Mouse (Mus musculus) midbrain, embryonic 13.5 days (tissue): ENCODE measurements at regions not wholly inside any gene's neighbourhood (a gene's known extent, or its start where the extent isn't known, plus 50 kb on each side); places are given as distances from the start of the nearest gene placed in this dataset.

Experiments
- ATAC-seq: fragments of 200-750 bp; cut with Nextera tagmentation; 2 replicates; pipeline ENCODE4 v1.8.0; 2017; ENCODE audit warnings: mild to moderate bottlenecking, moderate TSS enrichment, moderate library complexity
- H3K27ac ChIP-seq: fragments of 300-500 bp; sonication (generic); 2 replicates; pipeline ENCODE4 v1.5.1; 2015; ENCODE audit warnings: inconsistent platforms, mild to moderate bottlenecking, moderate library complexity
- H3K27me3 ChIP-seq: fragments of 300-500 bp; sonication (generic); 2 replicates; pipeline ENCODE4 v1.6.1; 2015; ENCODE audit warnings: mild to moderate bottlenecking, inconsistent platforms
- H3K36me3 ChIP-seq: fragments of 300-500 bp; sonication (generic); 2 replicates; pipeline ENCODE4 v1.6.1; 2015; ENCODE audit warnings: mild to moderate bottlenecking, inconsistent platforms
- H3K4me1 ChIP-seq: fragments of 300-500 bp; sonication (generic); replicated peaks from 2 replicates; pipeline ENCODE4 v1.6.1; 2015; ENCODE audit warnings: inconsistent platforms
- H3K4me2 ChIP-seq: fragments of 300-500 bp; sonication (generic); replicated peaks from 2 replicates; pipeline ENCODE4 v1.6.1; 2015; ENCODE audit warnings: moderate library complexity, mild to moderate bottlenecking, inconsistent platforms
- H3K4me3 ChIP-seq: fragments of 300-500 bp; sonication (generic); replicated peaks from 2 replicates; pipeline ENCODE4 v1.5.1; 2015; ENCODE audit warnings: mild to moderate bottlenecking, inconsistent platforms
- H3K9ac ChIP-seq: fragments of 300-500 bp; sonication (generic); replicated peaks from 2 replicates; pipeline ENCODE4 v1.6.1; 2015; ENCODE audit warnings: mild to moderate bottlenecking, inconsistent platforms
- H3K9me3 ChIP-seq: fragments of 300-500 bp; sonication (generic); 2 replicates; pipeline ENCODE4 v1.6.1; 2016; ENCODE audit warnings: mild to moderate bottlenecking, inconsistent platforms
- WGBS: fragments of 180-500 bp; shearing (Covaris S2); methylation state at CpG from one replicate; pipeline ENCODE4 v1.1.7; 2015; 5-methylcytosine and 5-hydroxymethylcytosine counted together

- Histone ChIP-seq H3K36me3 (no peaks in the 10 kb centered on the region), H3K9ac (no peak overlapping the region), H3K4me3 (no peak overlapping the region), H3K4me2 (no peak overlapping the region), H3K4me1 (peaks cover 29% of the 10 kb centered on the region), H3K9me3 (no peaks in the 10 kb centered on the region), H3K27me3 (no peaks in the 10 kb centered on the region), H3K27ac (no peak overlapping the region)
- ATAC-seq: no peak
- whole genome bisulfite sequencing: 19% methylated on average over 2 of the region's 2 CpGs
Observed at GRCm38 (mm10) chr10:95622879-95623517, 50.3 kb downstream of the Anapc15-ps start.

GRCm38 (mm10) chr10:95620796-95621195 is 52.5 kb downstream of the Anapc15-ps start:
- Histone ChIP-seq H3K9ac (no peak overlapping the region), H3K4me3 (no peak overlapping the region), H3K36me3 (no peaks in the 10 kb centered on the region), H3K9me3 (no peaks in the 10 kb centered on the region), H3K4me2 (no peak overlapping the region), H3K4me1 (peaks cover 29% of the 10 kb centered on the region), H3K27ac (no peak overlapping the region), H3K27me3 (no peaks in the 10 kb centered on the region)
- no peak for ATAC-seq
- 88% methylated on average over 3 of the region's 3 CpGs for WGBS

GRCm38 (mm10) chr10:95619601-95620000 is 53.6 kb downstream of the Anapc15-ps start:
- Histone ChIP-seq H3K36me3 (no peaks in the 10 kb centered on the region), H3K9me3 (no peaks in the 10 kb centered on the region), H3K4me2 (peak overlapping the region; percentile 40), H3K9ac (no peak overlapping the region), H3K4me3 (no peak overlapping the region), H3K27ac (peak overlapping the region; percentile 75), H3K27me3 (no peaks in the 10 kb centered on the region), H3K4me1 (peaks cover 29% of the 10 kb centered on the region)
- peak; percentile 87 for ATAC-seq
- WGBS: 7% methylated on average over 10 of the region's 10 CpGs

GRCm38 (mm10) chr10:95618451-95619079 is 54.6 kb upstream of the Nudt4 start:
- Histone ChIP-seq H3K4me3 (no peak overlapping the region), H3K27ac (no peak overlapping the region), H3K36me3 (no peaks in the 10 kb centered on the region), H3K9ac (no peak overlapping the region), H3K9me3 (no peaks in the 10 kb centered on the region), H3K4me1 (peaks cover 23% of the 10 kb centered on the region), H3K4me2 (no peak overlapping the region), H3K27me3 (no peaks in the 10 kb centered on the region)
- ATAC-seq: peak; percentile 60
- 58% methylated on average over 9 of the region's 9 CpGs for WGBS

GRCm38 (mm10) chr10:95616821-95617220 is 52.9 kb upstream of the Nudt4 start:
- Histone ChIP-seq H3K36me3 (no peaks in the 10 kb centered on the region), H3K4me1 (peaks cover 19% of the 10 kb centered on the region), H3K27me3 (no peaks in the 10 kb centered on the region), H3K4me2 (no peak overlapping the region), H3K9ac (no peak overlapping the region), H3K9me3 (no peaks in the 10 kb centered on the region), H3K27ac (no peak overlapping the region), H3K4me3 (no peak overlapping the region)
- no peak for ATAC-seq
- 82% methylated on average over 5 of the region's 5 CpGs for WGBS

GRCm38 (mm10) chr10:95615849-95616650 is 52.1 kb upstream of the Nudt4 start:
- Histone ChIP-seq H3K27ac (no peak overlapping the region), H3K27me3 (no peaks in the 10 kb centered on the region), H3K4me1 (peaks cover 21% of the 10 kb centered on the region), H3K9ac (no peak overlapping the region), H3K4me3 (no peak overlapping the region), H3K4me2 (no peak overlapping the region), H3K9me3 (no peaks in the 10 kb centered on the region), H3K36me3 (no peaks in the 10 kb centered on the region)
- 79% methylated on average over 25 of the region's 25 CpGs for WGBS
- ATAC-seq: no peak
